Mouse (Mus musculus): ENCODE results near the gene Slc9a3r2. TPM values are rescaled to one million over a fixed set of nuclear protein-coding genes. Genes with fewer than 3 reads are reported as not detected.

Gene Slc9a3r2
- polyA plus RNA-seq, 1 experiment from 2014 or later: 26.8 TPM

- H3K4me3 ChIP-seq (ENCODE audit: low read depth, low read length): peak within 1 kb of the TSS; percentile 65
- ATAC-seq (replicated peaks; ENCODE audit: low FRiP score): peak; percentile 38; the same call in 1 of the 2 replicates
- H3K9ac ChIP-seq (ENCODE audit: low read length): peak within 1 kb of the TSS; percentile 69
- peak within 1 kb of the TSS; percentile 65 for H3K4me2 ChIP-seq (ENCODE audit: low read depth, low read length, severe bottlenecking)
- peaks cover 32% of the 10 kb centered on the region for H3K27me3 ChIP-seq (ENCODE audit: control insufficient read depth, insufficient read depth, low read length)
- DNase-seq (ENCODE audit: low spot score): peak; percentile 71
- H3K4me1 ChIP-seq (replicated peaks; ENCODE audit: control insufficient read depth, insufficient read depth, low read length): 0 out of 2 replicates have a peak, but pooled peaks cover 7% of the 10 kb centered on the region
- H3K36me3 ChIP-seq (ENCODE audit: control insufficient read depth, insufficient read depth, low read length): no peaks in the 10 kb centered on the region
- 1% methylated on average over 51 of the region's 55 CpGs for WGBS
- H3K9me3 ChIP-seq (ENCODE audit: control insufficient read depth, low read length): no peaks in the 10 kb centered on the region
- no peak within 1 kb of the TSS for H3K27ac ChIP-seq (ENCODE audit: low read depth, low read length)
Observed at GRCm38 (mm10) chr17:24689251-24690081, 39.3 kb upstream of the Slc9a3r2 start, which contains the start of gene Syngr3. Syngr3 (minus strand) TSS chr17:24689955.

GRCm38 (mm10) chr17:24687599-24687998, 37.5 kb upstream of the Slc9a3r2 start:
- Histone ChIP-seq H3K4me1 (replicated peaks; ENCODE audit: control insufficient read depth, insufficient read depth, low read length) (0 out of 2 replicates have a peak, but pooled peaks cover 7% of the 10 kb centered on the region), H3K36me3 (ENCODE audit: control insufficient read depth, insufficient read depth, low read length) (no peaks in the 10 kb centered on the region), H3K27me3 (ENCODE audit: control insufficient read depth, insufficient read depth, low read length) (peaks cover 32% of the 10 kb centered on the region), H3K4me2 (ENCODE audit: low read depth, low read length, severe bottlenecking) (peak overlapping the region; percentile 44), H3K9ac (ENCODE audit: low read length) (peak overlapping the region; percentile 43; the same call in 1 of the 2 replicates), H3K4me3 (ENCODE audit: low read depth, low read length) (peak overlapping the region; percentile 22; the same call in 1 of the 2 replicates), H3K27ac (ENCODE audit: low read depth, low read length) (no peak overlapping the region), H3K9me3 (ENCODE audit: control insufficient read depth, low read length) (no peaks in the 10 kb centered on the region)
- DNase-seq (ENCODE audit: low spot score): no peak
- 21% methylated on average over 23 of the region's 23 CpGs for WGBS
- ATAC-seq (replicated peaks; ENCODE audit: low FRiP score): no peak

DNA sequence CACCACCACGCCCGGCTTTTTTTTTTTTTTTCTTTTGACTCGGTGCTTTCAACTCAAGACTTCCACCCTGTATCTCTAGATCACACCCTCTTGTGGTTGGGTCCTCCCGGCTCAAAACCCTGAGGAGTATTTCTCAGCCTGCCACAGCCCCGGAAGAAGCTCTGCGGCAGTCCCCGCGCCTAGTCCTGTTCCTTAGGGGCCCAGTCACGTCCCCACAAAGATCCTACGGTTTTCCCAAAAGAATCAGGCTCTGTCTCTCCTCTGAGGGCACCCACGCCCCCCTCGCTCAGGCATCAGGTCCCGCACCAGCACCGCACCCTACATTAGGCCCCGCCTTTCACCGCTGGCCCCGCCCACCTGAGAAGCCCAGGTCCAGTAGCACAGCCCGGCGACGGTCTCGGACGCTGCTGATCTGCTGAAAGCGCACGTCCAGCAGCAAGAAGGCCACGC, 37.0 kb upstream of the Slc9a3r2 start:
- Histone ChIP-seq H3K4me1 (replicated peaks; ENCODE audit: control insufficient read depth, insufficient read depth, low read length) (0 out of 2 replicates have a peak, but pooled peaks cover 7% of the 10 kb centered on the region), H3K9me3 (ENCODE audit: control insufficient read depth, low read length) (no peaks in the 10 kb centered on the region), H3K4me2 (ENCODE audit: low read depth, low read length, severe bottlenecking) (peak overlapping the region; percentile 44), H3K27ac (ENCODE audit: low read depth, low read length) (no peak overlapping the region), H3K9ac (ENCODE audit: low read length) (peak overlapping the region; percentile 43; the same call in 1 of the 2 replicates), H3K27me3 (ENCODE audit: control insufficient read depth, insufficient read depth, low read length) (peaks cover 32% of the 10 kb centered on the region), H3K4me3 (ENCODE audit: low read depth, low read length) (peak overlapping the region; percentile 22; the same call in 1 of the 2 replicates), H3K36me3 (ENCODE audit: control insufficient read depth, insufficient read depth, low read length) (no peaks in the 10 kb centered on the region)
- WGBS: 1% methylated on average over 24 of the region's 25 CpGs
- DNase-seq (ENCODE audit: low spot score) (peak; percentile 74), ATAC-seq (replicated peaks; ENCODE audit: low FRiP score) (peak; percentile 59)

GRCm38 (mm10) chr17:24686514-24686913, 36.4 kb upstream of the Slc9a3r2 start:
- Histone ChIP-seq H3K9me3 (ENCODE audit: control insufficient read depth, low read length) (no peaks in the 10 kb centered on the region), H3K9ac (ENCODE audit: low read length) (no peak overlapping the region), H3K27me3 (ENCODE audit: control insufficient read depth, insufficient read depth, low read length) (peaks cover 32% of the 10 kb centered on the region), H3K4me2 (ENCODE audit: low read depth, low read length, severe bottlenecking) (peak overlapping the region; percentile 32), H3K36me3 (ENCODE audit: control insufficient read depth, insufficient read depth, low read length) (no peaks in the 10 kb centered on the region), H3K4me1 (replicated peaks; ENCODE audit: control insufficient read depth, insufficient read depth, low read length) (0 out of 2 replicates have a peak, but pooled peaks cover 7% of the 10 kb centered on the region), H3K4me3 (ENCODE audit: low read depth, low read length) (no peak overlapping the region), H3K27ac (ENCODE audit: low read depth, low read length) (no peak overlapping the region)
- 20% methylated on average over 16 of the region's 16 CpGs for WGBS
- DNase-seq (ENCODE audit: low spot score): no peak
- ATAC-seq (replicated peaks; ENCODE audit: low FRiP score): no peak

DNA sequence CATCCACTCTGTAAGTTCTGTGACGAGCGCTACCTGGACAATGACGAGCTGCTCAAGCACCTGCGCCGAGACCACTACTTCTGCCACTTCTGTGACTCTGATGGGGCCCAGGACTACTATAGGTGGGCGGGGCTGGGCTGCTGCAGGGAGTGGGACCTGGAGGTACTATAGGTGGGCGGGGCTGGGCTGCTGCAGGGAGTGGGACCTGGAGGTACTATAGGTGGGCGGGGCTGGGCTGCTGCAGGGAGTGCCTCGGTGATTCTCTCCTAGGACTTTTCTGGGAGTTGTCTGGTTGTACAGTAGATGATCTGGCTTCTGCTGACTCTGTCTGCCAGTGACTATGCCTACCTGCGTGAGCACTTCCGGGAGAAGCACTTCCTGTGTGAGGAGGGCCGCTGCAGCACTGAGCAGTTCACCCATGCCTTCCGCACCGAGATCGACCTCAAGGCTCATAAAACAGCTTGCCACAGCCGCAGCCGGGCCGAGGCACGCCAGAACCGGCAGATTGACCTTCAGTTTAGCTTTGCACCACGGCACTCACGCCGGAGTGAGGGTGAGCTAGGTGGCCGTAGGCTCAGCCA, 27.5 kb upstream of the Slc9a3r2 start:
- Histone ChIP-seq H3K9me3 (ENCODE audit: control insufficient read depth, low read length) (no peaks in the 10 kb centered on the region), H3K4me2 (ENCODE audit: low read depth, low read length, severe bottlenecking) (no peak overlapping the region), H3K27me3 (ENCODE audit: control insufficient read depth, insufficient read depth, low read length) (no peaks in the 10 kb centered on the region), H3K9ac (ENCODE audit: low read length) (no peak overlapping the region), H3K36me3 (ENCODE audit: control insufficient read depth, insufficient read depth, low read length) (peaks cover 13% of the 10 kb centered on the region; the same call in 1 of the 2 replicates), H3K27ac (ENCODE audit: low read depth, low read length) (no peak overlapping the region), H3K4me3 (ENCODE audit: low read depth, low read length) (no peak overlapping the region), H3K4me1 (replicated peaks; ENCODE audit: control insufficient read depth, insufficient read depth, low read length) (no peaks in the 10 kb centered on the region)
- 93% methylated on average over 24 of the region's 24 CpGs for WGBS
- ATAC-seq (replicated peaks; ENCODE audit: low FRiP score) (no peak), DNase-seq (ENCODE audit: low spot score) (no peak)

DNA sequence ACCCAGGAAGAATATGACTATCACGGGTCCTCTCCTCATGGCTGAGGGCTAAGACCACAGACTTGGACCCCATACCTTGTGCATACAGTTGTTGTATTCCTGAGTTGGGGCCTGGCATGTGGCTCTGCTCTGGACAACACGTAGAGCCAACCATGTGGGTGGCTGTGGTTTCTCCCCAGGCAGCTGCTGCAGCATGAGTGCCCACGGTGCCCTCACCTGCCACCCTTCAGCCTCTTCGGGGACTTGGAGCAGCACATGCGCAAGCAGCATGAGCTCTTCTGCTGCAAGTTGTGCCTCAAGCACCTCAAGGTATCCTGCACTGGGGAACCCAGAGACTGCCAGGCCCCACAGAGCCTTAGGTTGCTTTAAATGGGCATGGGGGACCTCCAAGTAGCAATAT, 26.8 kb upstream of the Slc9a3r2 start:
- peaks cover 13% of the 10 kb centered on the region; the same call in 1 of the 2 replicates for H3K36me3 ChIP-seq (ENCODE audit: control insufficient read depth, insufficient read depth, low read length)

DNA sequence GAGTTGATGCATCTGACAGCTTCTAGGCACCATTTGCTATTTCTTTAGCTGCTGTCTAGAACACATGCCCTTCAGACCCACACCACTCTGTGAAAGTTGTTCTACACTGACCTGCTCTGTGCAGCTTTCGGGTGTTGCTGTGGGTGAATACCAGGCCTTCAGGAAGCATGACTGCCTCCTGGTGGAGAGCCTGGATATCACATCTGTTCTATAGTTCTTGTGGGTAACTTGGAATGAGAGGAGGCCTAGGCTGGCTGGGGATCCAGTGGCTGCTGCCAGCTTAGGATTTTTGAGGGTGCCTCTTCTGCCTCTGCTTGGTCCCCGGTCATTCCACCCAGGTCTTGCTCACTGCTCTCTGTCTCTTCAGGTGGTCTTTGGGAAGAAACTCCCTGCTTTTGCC, 26.1 kb upstream of the Slc9a3r2 start:
- 54% methylated on average over 2 of the region's 2 CpGs for WGBS
- no peak overlapping the region for H3K4me2 ChIP-seq (ENCODE audit: low read depth, low read length, severe bottlenecking)
- peaks cover 13% of the 10 kb centered on the region; the same call in 1 of the 2 replicates for H3K36me3 ChIP-seq (ENCODE audit: control insufficient read depth, insufficient read depth, low read length)
- H3K27me3 ChIP-seq (ENCODE audit: control insufficient read depth, insufficient read depth, low read length): no peaks in the 10 kb centered on the region
- ATAC-seq (replicated peaks; ENCODE audit: low FRiP score) (0 out of 2 replicates have a peak, but pooled peaks have one; percentile 46), DNase-seq (ENCODE audit: low spot score) (peak; percentile 80)
- H3K4me3 ChIP-seq (ENCODE audit: low read depth, low read length): no peak overlapping the region
- H3K4me1 ChIP-seq (replicated peaks; ENCODE audit: control insufficient read depth, insufficient read depth, low read length): peaks cover 3% of the 10 kb centered on the region
- H3K9ac ChIP-seq (ENCODE audit: low read length): no peak overlapping the region
- H3K27ac ChIP-seq (ENCODE audit: low read depth, low read length): no peak overlapping the region
- H3K9me3 ChIP-seq (ENCODE audit: control insufficient read depth, low read length): no peaks in the 10 kb centered on the region

More for the DNA sequence above, 26.8 kb upstream of the Slc9a3r2 start:
- H3K9me3 ChIP-seq (ENCODE audit: control insufficient read depth, low read length): no peaks in the 10 kb centered on the region
- DNase-seq (ENCODE audit: low spot score) (no peak), ATAC-seq (replicated peaks; ENCODE audit: low FRiP score) (no peak)
- H3K27me3 ChIP-seq (ENCODE audit: control insufficient read depth, insufficient read depth, low read length): no peaks in the 10 kb centered on the region
- H3K4me2 ChIP-seq (ENCODE audit: low read depth, low read length, severe bottlenecking): no peak overlapping the region
- WGBS: 96% methylated on average over 5 of the region's 5 CpGs
- no peak overlapping the region for H3K4me3 ChIP-seq (ENCODE audit: low read depth, low read length)
- no peak overlapping the region for H3K27ac ChIP-seq (ENCODE audit: low read depth, low read length)
- H3K9ac ChIP-seq (ENCODE audit: low read length): no peak overlapping the region
- H3K4me1 ChIP-seq (replicated peaks; ENCODE audit: control insufficient read depth, insufficient read depth, low read length): no peaks in the 10 kb centered on the region; the same call in 1 of the 2 replicates

GRCm38 (mm10) chr17:24674277-24674676, 24.1 kb upstream of the Slc9a3r2 start:
- H3K4me1 ChIP-seq (replicated peaks; ENCODE audit: control insufficient read depth, insufficient read depth, low read length): peaks cover 11% of the 10 kb centered on the region
- H3K27me3 ChIP-seq (ENCODE audit: control insufficient read depth, insufficient read depth, low read length): no peaks in the 10 kb centered on the region
- no peaks in the 10 kb centered on the region for H3K9me3 ChIP-seq (ENCODE audit: control insufficient read depth, low read length)
- H3K4me3 ChIP-seq (ENCODE audit: low read depth, low read length): no peak overlapping the region
- H3K4me2 ChIP-seq (ENCODE audit: low read depth, low read length, severe bottlenecking): no peak overlapping the region
- no peak overlapping the region for H3K9ac ChIP-seq (ENCODE audit: low read length)
- peaks cover 6% of the 10 kb centered on the region; the same call in 1 of the 2 replicates for H3K36me3 ChIP-seq (ENCODE audit: control insufficient read depth, insufficient read depth, low read length)
- H3K27ac ChIP-seq (ENCODE audit: low read depth, low read length): no peak overlapping the region
- no peak for DNase-seq (ENCODE audit: low spot score)
- ATAC-seq (replicated peaks; ENCODE audit: low FRiP score): no peak
- 85% methylated on average over 7 of the region's 7 CpGs for WGBS

All from forebrain, embryonic 11.5 days (tissue).